Mouse (Mus musculus): ENCODE data around the gene Nelfb. TPM values are rescaled to one million over a fixed set of nuclear protein-coding genes. Genes with fewer than 3 reads are reported as not detected.

Gene Nelfb
- 100 to 1,000 TPM; 141 to 186 TPM for polyA plus RNA-seq (2017; shearing (Covaris generic))

GRCm38 (mm10) chr2:25211121-25211670 lies at the start of gene Nelfb:
TSS of gene Nelfb (minus strand) at chr2:25211489.

GRCm38 (mm10) chr2:25255284-25255779 lies 44.0 kb upstream of the Nelfb start, which contains the start of gene Tmem203:
TSS of gene Tmem203 (plus strand) at chr2:25255439.

GRCm38 (mm10) chr2:25246183-25247072 lies 35.1 kb upstream of the Nelfb start, which contains the start of gene AL732309.1:
TSS of gene AL732309.1 (minus strand) at chr2:25246863.

GRCm38 (mm10) chr2:25242101-25242506 lies 30.8 kb upstream of the Nelfb start, which contains the start of the genes Rnf208 and Cysrt1:
TSS of gene Rnf208 (plus strand) at chr2:25242255.
TSS of gene Cysrt1 (minus strand) at chr2:25242452.

GRCm38 (mm10) chr2:25236614-25237013 lies 25.3 kb upstream of the Nelfb start, which contains the start of gene Rnf224:
TSS of gene Rnf224 (minus strand) at chr2:25236787.

GRCm38 (mm10) chr2:25234050-25234449 lies 22.8 kb upstream of the Nelfb start, which contains the start of gene Slc34a3:
TSS of gene Slc34a3 (minus strand) at chr2:25234364.

GRCm38 (mm10) chr2:25224492-25224765 lies 13.1 kb upstream of the Nelfb start, which contains the start of gene Tubb4b:
TSS of gene Tubb4b (minus strand) at chr2:25224702.

GRCm38 (mm10) chr2:25218445-25218844 lies 7.2 kb upstream of the Nelfb start, which contains the start of gene Fam166a:
TSS of gene Fam166a (plus strand) at chr2:25218745.

GRCm38 (mm10) chr2:25214444-25214843 lies 3.2 kb upstream of the Nelfb start, which contains the start of gene Stpg3:
TSS of gene Stpg3 (minus strand) at chr2:25214637.

GRCm38 (mm10) chr2:25196172-25196954 lies 14.9 kb downstream of the Nelfb start, which contains the start of gene Tor4a:
TSS of gene Tor4a (minus strand) at chr2:25196886.

GRCm38 (mm10) chr2:25180478-25180903 lies 30.8 kb downstream of the Nelfb start, which contains the start of gene Nrarp:
TSS of gene Nrarp (plus strand) at chr2:25180758.

Other genes starting within 250 kb of the Nelfb start
- gene Dph7, start 249.1 kb downstream of the Nelfb start, polyA plus RNA-seq (2017; shearing (Covaris generic)), result 10 to 100 TPM; 31.9 to 39.7 TPM
- 10 to 100 TPM; 82.9 to 86.7 TPM for gene Mrpl41, start 236.4 kb downstream of the Nelfb start, polyA plus RNA-seq (2017; shearing (Covaris generic))
- 10 to 100 TPM; 80.2 to 86.3 TPM for gene Pnpla7, start 235.5 kb downstream of the Nelfb start, polyA plus RNA-seq (2017; shearing (Covaris generic))
- 10 to 100 TPM; 35.8 to 65.7 TPM for gene Nsmf, start 157.1 kb downstream of the Nelfb start, polyA plus RNA-seq (2017; shearing (Covaris generic))
- 1 to 10 TPM; 1.1 to 2.4 TPM for gene Entpd8, start 131.2 kb downstream of the Nelfb start, polyA plus RNA-seq (2017; shearing (Covaris generic))
- gene Noxa1, start 116.3 kb downstream of the Nelfb start, polyA plus RNA-seq (2017; shearing (Covaris generic)), result 10 to 100 TPM in 1 of 2 experiments, 1 to 10 TPM in 1; 3.2 to 10.1 TPM
- gene Nrarp, start 30.7 kb downstream of the Nelfb start, polyA plus RNA-seq (2017; shearing (Covaris generic)), result 1 to 10 TPM; 4.9 to 8.7 TPM
- gene Tor4a, start 14.6 kb downstream of the Nelfb start, polyA plus RNA-seq (2017; shearing (Covaris generic)), result 100 to 1,000 TPM; 105 to 119 TPM
- 1 to 10 TPM in 1 of 2 experiments, under 1 TPM in 1; 0.29 to 1.4 TPM for gene Stpg3, start 3.1 kb upstream of the Nelfb start, polyA plus RNA-seq (2017; shearing (Covaris generic))
- under 1 TPM; 0.27 to 0.54 TPM for gene Fam166a, start 7.3 kb upstream of the Nelfb start, polyA plus RNA-seq (2017; shearing (Covaris generic))
- gene Tubb4b, start 13.2 kb upstream of the Nelfb start, polyA plus RNA-seq (2017; shearing (Covaris generic)), result 100 to 1,000 TPM; 172 to 185 TPM
- not detected for gene Slc34a3, start 22.9 kb upstream of the Nelfb start, polyA plus RNA-seq (2017; shearing (Covaris generic))
- not detected for gene Rnf224, start 25.3 kb upstream of the Nelfb start, polyA plus RNA-seq (2017; shearing (Covaris generic))
- 1 to 10 TPM; 1.2 to 2.0 TPM for gene Rnf208, start 30.8 kb upstream of the Nelfb start, polyA plus RNA-seq (2017; shearing (Covaris generic))
- not detected for gene Cysrt1, start 31.0 kb upstream of the Nelfb start, polyA plus RNA-seq (2017; shearing (Covaris generic))
- 10 to 100 TPM in 1 of 2 experiments, 1 to 10 TPM in 1; 6.2 to 11.9 TPM for gene AL732309.1, start 35.4 kb upstream of the Nelfb start, polyA plus RNA-seq (2017; shearing (Covaris generic))
- 10 to 100 TPM; 20.6 to 22.0 TPM for gene Tmem203, start 44.0 kb upstream of the Nelfb start, polyA plus RNA-seq (2017; shearing (Covaris generic))
- gene Tprn, start 51.1 kb upstream of the Nelfb start, polyA plus RNA-seq (2017; shearing (Covaris generic)), result 10 to 100 TPM; 17.1 to 22.4 TPM
- 100 to 1,000 TPM; 117 to 137 TPM for gene Ssna1, start 60.9 kb upstream of the Nelfb start, polyA plus RNA-seq (2017; shearing (Covaris generic))
- gene Anapc2, start 61.0 kb upstream of the Nelfb start, polyA plus RNA-seq (2017; shearing (Covaris generic)), result 100 to 1,000 TPM in 1 of 2 experiments, 10 to 100 TPM in 1; 94.3 to 117 TPM
- not detected for gene Tmem210, start 76.7 kb upstream of the Nelfb start, polyA plus RNA-seq (2017; shearing (Covaris generic))
- gene Lrrc26, start 78.4 kb upstream of the Nelfb start, polyA plus RNA-seq (2017; shearing (Covaris generic)), result 1 to 10 TPM in 1 of 2 experiments, not detected in 1; 4.0 TPM
- gene Grin1, start 107.7 kb upstream of the Nelfb start, polyA plus RNA-seq (2017; shearing (Covaris generic)), result under 1 TPM; 0.41 to 0.78 TPM
- 10 to 100 TPM; 21.9 to 32.4 TPM for gene Man1b1, start 120.8 kb upstream of the Nelfb start, polyA plus RNA-seq (2017; shearing (Covaris generic))
- gene Dpp7, start 144.9 kb upstream of the Nelfb start, polyA plus RNA-seq (2017; shearing (Covaris generic)), result 10 to 100 TPM; 21.7 to 25.4 TPM
- gene Uap1l1, start 154.2 kb upstream of the Nelfb start, polyA plus RNA-seq (2017; shearing (Covaris generic)), result 10 to 100 TPM; 30.5 to 53.8 TPM
- under 1 TPM in 1 of 2 experiments, not detected in 1; 0.40 TPM for gene Sapcd2, start 160.8 kb upstream of the Nelfb start, polyA plus RNA-seq (2017; shearing (Covaris generic))
- gene Entpd2, start 184.4 kb upstream of the Nelfb start, polyA plus RNA-seq (2017; shearing (Covaris generic)), result under 1 TPM in 1 of 2 experiments, not detected in 1; 0.40 TPM
- 1 to 10 TPM; 4.3 to 6.2 TPM for gene Npdc1, start 187.9 kb upstream of the Nelfb start, polyA plus RNA-seq (2017; shearing (Covaris generic))
- gene Fut7, start 211.8 kb upstream of the Nelfb start, polyA plus RNA-seq (2017; shearing (Covaris generic)), result 10 to 100 TPM in 1 of 2 experiments, 1 to 10 TPM in 1; 8.5 to 21.4 TPM
- gene Abca2, start 217.2 kb upstream of the Nelfb start, polyA plus RNA-seq (2017; shearing (Covaris generic)), result 10 to 100 TPM; 62.8 to 67.6 TPM
- 1 to 10 TPM; 3.4 to 4.3 TPM for gene Clic3, start 245.3 kb upstream of the Nelfb start, polyA plus RNA-seq (2017; shearing (Covaris generic))
- gene Paxx, start 249.6 kb upstream of the Nelfb start, polyA plus RNA-seq (2017; shearing (Covaris generic)), result 100 to 1,000 TPM in 1 of 2 experiments, 10 to 100 TPM in 1; 95.5 to 104 TPM

Data from inflammation-experienced regulatory T-cells (primary cell).